Mouse (Mus musculus) heart, postnatal 0 days (tissue): ENCODE measurements at regions not wholly inside any gene's neighbourhood (a gene's known extent, or its start where the extent isn't known, plus 50 kb on each side); places are given as distances from the start of the nearest gene placed in this dataset.

Experiments
- ATAC-seq: fragments of 200-750 bp; cut with Nextera tagmentation; 2 replicates; pipeline ENCODE4 v1.8.0; 2017; ENCODE audit warnings: low read depth, moderate number of reproducible peaks, moderate library complexity; ENCODE audit not compliant: insufficient read depth
- DNase-seq: peaks from one replicate; pipeline ENCODE4 v3.0.0-alpha.2; 2016; ENCODE audit warnings: low spot score
- H3K27ac ChIP-seq: fragments of 300-500 bp; sonication (generic); 2 replicates; pipeline ENCODE4 v1.5.1; 2014; ENCODE audit warnings: low read depth, mild to moderate bottlenecking
- H3K27me3 ChIP-seq: fragments of 300-500 bp; sonication (generic); 2 replicates; pipeline ENCODE4 v1.6.1; 2014; ENCODE audit warnings: low read length, mixed read lengths; ENCODE audit not compliant: control insufficient read depth, insufficient read depth
- H3K36me3 ChIP-seq: fragments of 300-500 bp; sonication (generic); replicated peaks from 2 replicates; pipeline ENCODE4 v1.6.1; 2014; ENCODE audit warnings: low read length, mixed read lengths; ENCODE audit not compliant: control insufficient read depth, insufficient read depth
- H3K4me1 ChIP-seq: fragments of 300-500 bp; sonication (generic); 2 replicates; pipeline ENCODE4 v1.6.1; 2014; ENCODE audit warnings: antibody characterized with exemption; ENCODE audit not compliant: control insufficient read depth, insufficient read depth
- H3K4me2 ChIP-seq: fragments of 300-500 bp; sonication (generic); 2 replicates; pipeline ENCODE4 v1.6.1; 2014; ENCODE audit warnings: low read depth, mild to moderate bottlenecking, low read length, moderate library complexity
- H3K4me3 ChIP-seq: fragments of 300-500 bp; sonication (generic); 2 replicates; pipeline ENCODE4 v1.5.1; 2014; ENCODE audit warnings: low read depth, low read length
- H3K9ac ChIP-seq: fragments of 300-500 bp; sonication (generic); replicated peaks from 2 replicates; pipeline ENCODE4 v1.6.1; 2014; ENCODE audit warnings: low read depth, low read length, mixed read lengths
- H3K9me3 ChIP-seq: fragments of 300-500 bp; sonication (generic); replicated peaks from 2 replicates; pipeline ENCODE4 v1.6.1; 2016; ENCODE audit warnings: low read length; ENCODE audit not compliant: control insufficient read depth
- CTCF ChIP-seq: IDR thresholded peaks from 2 replicates; pipeline ENCODE4 v1.5.1; 2016; ENCODE audit warnings: antibody characterized with exemption, control low read depth, low read depth
- EP300 ChIP-seq: IDR thresholded peaks from 2 replicates; pipeline ENCODE4 v1.6.1; 2016; ENCODE audit warnings: antibody characterized with exemption, low read depth
- WGBS: fragments of 180-500 bp; shearing (Covaris S2); extraction: QIAGEN DNeasy Blood & Tissue Kit; methylation state at CpG from one replicate; pipeline ENCODE4 v1.1.7; 2014; 5-methylcytosine and 5-hydroxymethylcytosine counted together

GRCm38 (mm10) chr8:118042253-118042860 is 240.6 kb upstream of the Mphosph6 start:
- no peaks in the 10 kb centered on the region for H3K4me1 ChIP-seq
- ATAC-seq, result no peak
- no peak overlapping the region for H3K9ac ChIP-seq

GRCm38 (mm10) chr8:118041253-118041652 is 239.5 kb upstream of the Mphosph6 start:
- no peak overlapping the region for H3K4me2 ChIP-seq
- ATAC-seq, result no peak
- WGBS, result 80% methylated on average over 6 of the region's 6 CpGs
- no peaks in the 10 kb centered on the region for H3K4me1 ChIP-seq
- H3K9ac ChIP-seq, result no peak overlapping the region
- TF ChIP-seq EP300 (no peak), CTCF (no peak)
- H3K36me3 ChIP-seq, result no peaks in the 10 kb centered on the region
- H3K9me3 ChIP-seq, result no peaks in the 10 kb centered on the region
- H3K27ac ChIP-seq, result no peak overlapping the region
- no peaks in the 10 kb centered on the region for H3K27me3 ChIP-seq
- no peak overlapping the region for H3K4me3 ChIP-seq
- DNase-seq, result no peak

More at GRCm38 (mm10) chr8:118042253-118042860, 240.6 kb upstream of the Mphosph6 start:
- 83% methylated on average over 10 of the region's 10 CpGs for WGBS
- no peak for DNase-seq
- no peak overlapping the region for H3K4me2 ChIP-seq
- no peaks in the 10 kb centered on the region for H3K36me3 ChIP-seq
- no peaks in the 10 kb centered on the region for H3K9me3 ChIP-seq
- H3K4me3 ChIP-seq, result no peak overlapping the region
- no peaks in the 10 kb centered on the region for H3K27me3 ChIP-seq
- no peak overlapping the region for H3K27ac ChIP-seq
- TF ChIP-seq EP300 (no peak), CTCF (no peak)

GRCm38 (mm10) chr8:118037801-118038200 is 236.1 kb upstream of the Mphosph6 start:
- no peaks in the 10 kb centered on the region for H3K27me3 ChIP-seq
- DNase-seq (no peak), ATAC-seq (no peak)
- no peaks in the 10 kb centered on the region for H3K4me1 ChIP-seq
- H3K9me3 ChIP-seq, result no peaks in the 10 kb centered on the region
- H3K4me2 ChIP-seq, result no peak overlapping the region
- no peak for TF ChIP-seq CTCF
- TF ChIP-seq EP300, result no peak
- H3K9ac ChIP-seq, result no peak overlapping the region
- no peak overlapping the region for H3K27ac ChIP-seq
- no peak overlapping the region for H3K4me3 ChIP-seq
- H3K36me3 ChIP-seq, result no peaks in the 10 kb centered on the region
- 51% methylated on average over 4 of the region's 4 CpGs for WGBS

GRCm38 (mm10) chr8:118034051-118034450 is 232.3 kb upstream of the Mphosph6 start:
- TF ChIP-seq EP300, result no peak
- no peak for TF ChIP-seq CTCF
- 72% methylated on average over 13 of the region's 13 CpGs for WGBS
- Histone ChIP-seq H3K36me3 (no peaks in the 10 kb centered on the region), H3K9ac (no peak overlapping the region), H3K27ac (no peak overlapping the region), H3K4me3 (no peak overlapping the region), H3K4me1 (no peaks in the 10 kb centered on the region), H3K4me2 (no peak overlapping the region), H3K27me3 (no peaks in the 10 kb centered on the region), H3K9me3 (no peaks in the 10 kb centered on the region)
- ATAC-seq (no peak), DNase-seq (no peak)

GRCm38 (mm10) chr8:118031406-118031805 is 229.7 kb upstream of the Mphosph6 start:
- DNase-seq, result no peak
- H3K4me2 ChIP-seq, result no peak overlapping the region
- H3K27me3 ChIP-seq, result no peaks in the 10 kb centered on the region
- H3K9ac ChIP-seq, result no peak overlapping the region
- H3K4me1 ChIP-seq, result no peaks in the 10 kb centered on the region
- H3K4me3 ChIP-seq, result no peak overlapping the region
- no peak for TF ChIP-seq EP300
- no peak for TF ChIP-seq CTCF
- WGBS, result 65% methylated on average over 6 of the region's 6 CpGs
- H3K9me3 ChIP-seq, result no peaks in the 10 kb centered on the region
- H3K36me3 ChIP-seq, result no peaks in the 10 kb centered on the region
- no peak overlapping the region for H3K27ac ChIP-seq
- no peak for ATAC-seq
